Mouse (Mus musculus) heart, postnatal 4 days (tissue): ENCODE measurements around the gene Susd1. TPM values are rescaled to one million over a fixed set of nuclear protein-coding genes. Genes with fewer than 3 reads are reported as not detected.
"Not testable (repeated sequence)": the region's sequence is repeated elsewhere in the genome, so short reads cannot be mapped to it uniquely, and the experiment has no call there.

Experiments used
- DNase-seq: peaks from one replicate; pipeline ENCODE4 v3.0.0; 2021
- total RNA-seq, 2 experiments: library from RNA; stranded (reverse); gene quantifications; 2 replicates each; pipeline ENCODE4 v1.2.3; 2021

The Susd1 gene
- total RNA-seq, 2 experiments from 2014 or later: 0.71 to 2.4 TPM

GRCm38 (mm10) chr4:59319136-59319941 lies 119.1 kb downstream of the Susd1 start:
- DNase-seq: no peak

GRCm38 (mm10) chr4:59318602-59319001 lies 119.8 kb downstream of the Susd1 start:
- no peak for DNase-seq

- DNase-seq: no peak
Observed at GRCm38 (mm10) chr4:59315553-59316405, 122.7 kb downstream of the Susd1 start.

- DNase-seq: no peak
Observed at GRCm38 (mm10) chr4:59314939-59315552, 123.4 kb downstream of the Susd1 start.

GRCm38 (mm10) chr4:59312945-59313344 lies 125.5 kb downstream of the Susd1 start:
- DNase-seq: peak; percentile 70

- no peak for DNase-seq
Observed at GRCm38 (mm10) chr4:59310590-59310989, 127.8 kb downstream of the Susd1 start.

- no peak for DNase-seq
Observed at GRCm38 (mm10) chr4:59307841-59308589, 130.4 kb downstream of the Susd1 start.

DNA sequence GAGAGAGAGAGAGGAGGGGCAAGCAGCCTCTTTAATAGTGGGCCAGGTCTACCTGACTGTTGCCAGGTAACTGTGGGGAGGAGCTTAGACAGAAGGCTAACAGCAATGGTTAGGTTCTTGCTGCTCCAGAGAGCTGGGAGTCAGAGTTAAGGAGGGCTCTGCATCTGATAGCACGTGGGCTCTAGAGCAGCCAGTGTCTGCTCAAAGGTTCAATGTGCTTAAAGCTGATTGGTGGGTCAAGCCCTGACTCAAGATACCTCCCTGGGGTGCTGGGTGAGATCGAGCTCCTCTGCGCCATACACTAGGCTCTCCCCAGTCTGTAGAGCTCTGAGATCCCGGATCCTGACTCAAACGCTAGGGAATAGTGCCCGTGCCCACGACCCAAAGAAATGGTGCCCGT lies 136.0 kb downstream of the Susd1 start:
- no peak for DNase-seq

- DNase-seq: no peak
Observed at GRCm38 (mm10) chr4:59301025-59301815, 137.2 kb downstream of the Susd1 start.

DNA sequence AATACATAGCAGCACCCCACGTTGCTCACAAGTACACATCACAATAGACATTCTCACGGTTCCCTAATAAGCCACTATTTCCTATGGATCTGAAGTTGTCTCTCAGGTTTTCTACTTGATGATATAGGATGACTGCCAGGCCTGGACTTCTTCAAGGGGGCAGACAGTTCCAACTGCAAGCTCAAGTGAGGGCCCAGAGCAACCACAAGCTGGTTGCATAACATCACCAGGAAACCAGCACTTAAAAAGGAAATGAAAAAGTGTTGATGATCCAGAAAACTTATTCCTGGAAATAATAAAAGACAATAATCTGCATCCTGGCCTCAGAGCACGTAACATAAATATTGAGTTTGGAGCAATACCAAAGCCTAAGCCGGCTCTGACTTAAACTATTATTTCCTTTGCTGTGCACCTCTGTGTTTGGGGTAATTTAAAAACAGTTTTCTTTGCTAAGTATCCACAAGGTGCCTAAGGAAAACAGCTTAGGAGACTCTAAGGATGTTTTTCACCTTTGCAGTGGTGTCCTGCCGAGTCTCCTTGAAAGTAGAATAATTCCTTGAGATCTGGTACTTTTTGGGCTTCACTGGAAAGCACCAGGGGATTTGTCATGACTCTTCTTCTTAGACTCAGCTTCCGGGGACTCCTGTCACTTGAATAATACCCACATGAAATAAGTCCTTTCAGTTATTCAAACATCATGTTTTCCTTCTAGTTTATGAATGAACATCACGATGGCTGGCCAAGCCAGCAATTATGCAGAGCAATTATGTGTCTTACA lies 139.5 kb downstream of the Susd1 start:
- no peak for DNase-seq

DNA sequence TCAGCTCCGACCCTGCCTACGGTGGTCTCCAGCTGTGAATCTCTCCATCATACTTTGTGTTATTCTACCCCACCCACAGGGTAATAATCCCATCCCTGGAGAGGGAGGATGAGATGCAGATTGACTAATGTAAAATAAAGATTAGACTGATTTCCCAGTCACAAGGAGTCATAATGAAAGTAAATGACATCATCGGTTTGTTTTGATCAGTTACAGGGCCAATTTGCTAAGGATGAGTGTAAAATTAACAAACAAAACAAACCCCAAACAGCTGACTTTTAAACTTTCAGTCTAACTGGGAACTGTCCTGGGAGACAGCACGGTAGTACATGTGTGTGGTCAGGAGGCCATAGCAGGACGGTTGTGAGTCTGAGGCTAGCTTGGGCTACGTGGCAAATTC lies 143.3 kb downstream of the Susd1 start:
- DNase-seq: no peak

DNA sequence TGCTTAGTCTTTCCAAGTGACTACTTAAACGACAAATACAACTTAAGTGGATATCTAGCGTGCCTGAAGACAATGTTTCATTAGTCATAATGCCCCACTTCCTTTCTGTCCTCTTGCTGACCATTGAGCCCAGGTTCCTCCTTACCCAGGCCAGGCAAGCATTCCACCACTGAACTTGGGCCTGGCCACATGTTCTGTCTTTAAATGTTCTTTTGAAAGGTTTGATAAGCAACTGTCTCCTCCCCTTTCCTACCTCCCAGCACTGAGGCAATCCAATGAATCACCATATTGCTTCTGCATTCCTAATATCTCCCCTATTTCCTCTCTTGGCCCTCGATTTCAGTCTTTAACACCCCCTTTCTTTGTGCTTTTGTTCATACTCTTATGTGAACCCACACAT lies 143.8 kb downstream of the Susd1 start:
- DNase-seq: no peak

GRCm38 (mm10) chr4:59291914-59292718 lies 146.3 kb downstream of the Susd1 start:
- DNase-seq: peak; percentile 31

DNA sequence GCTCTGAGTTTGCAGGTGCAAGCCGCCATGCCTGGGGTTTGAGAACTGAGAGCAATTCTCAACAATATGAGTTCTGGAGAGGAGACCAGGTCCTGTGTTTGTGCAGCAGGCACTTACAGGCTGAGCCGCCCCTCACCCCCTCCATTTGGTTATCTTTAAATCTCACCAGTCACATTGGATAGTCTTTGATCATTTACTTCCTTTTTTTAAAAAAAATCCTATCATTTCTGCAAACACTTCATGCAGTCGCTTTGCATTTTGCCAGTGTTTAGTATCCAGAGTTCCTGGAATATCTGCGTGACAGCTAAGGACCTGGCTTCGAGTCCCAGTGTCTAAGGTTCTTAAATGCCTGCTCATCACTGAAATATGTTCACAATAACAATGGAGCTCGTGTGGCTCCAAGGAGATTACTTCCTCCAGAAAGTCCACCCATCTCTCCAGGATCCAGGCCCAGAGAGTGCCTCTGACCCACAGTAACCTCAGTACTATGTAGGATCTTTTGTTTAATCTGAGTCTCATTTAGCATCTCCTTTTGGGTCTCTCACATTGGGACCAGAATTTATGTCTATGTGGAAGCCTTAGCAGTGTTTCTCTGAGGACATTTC lies 147.4 kb downstream of the Susd1 start:
- no peak for DNase-seq

- DNase-seq: no peak
Observed at GRCm38 (mm10) chr4:59287103-59287502, 151.3 kb downstream of the Susd1 start.

DNA sequence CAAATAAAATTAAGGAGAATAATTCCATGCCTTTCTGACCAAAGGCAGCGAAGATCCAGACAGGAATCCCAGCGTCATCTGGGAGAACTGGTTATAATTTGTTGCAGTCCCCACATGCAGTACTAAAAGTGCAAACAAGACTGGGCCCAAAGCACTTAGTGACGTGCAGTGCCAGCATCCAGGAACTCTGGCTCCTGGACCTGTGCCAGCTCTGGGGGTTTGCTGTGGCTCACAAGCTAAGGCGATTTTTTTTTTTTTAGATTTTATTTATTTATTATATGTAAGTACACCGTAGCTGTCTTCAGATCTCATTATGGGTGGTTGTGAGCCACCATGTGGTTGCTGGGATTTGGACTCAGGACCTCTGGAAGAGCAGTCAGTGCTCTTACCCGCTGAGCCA lies 152.1 kb downstream of the Susd1 start:
- not testable (repeated sequence) for DNase-seq

GRCm38 (mm10) chr4:59282699-59283487 lies 155.5 kb downstream of the Susd1 start:
- no peak for DNase-seq

- DNase-seq: no peak
Observed at GRCm38 (mm10) chr4:59282137-59282536, 156.3 kb downstream of the Susd1 start.

GRCm38 (mm10) chr4:59280876-59281275 lies 157.6 kb downstream of the Susd1 start:
- DNase-seq: no peak
